Mouse (Mus musculus) thymus, postnatal 25 days (tissue): ENCODE data around the gene Wscd2.
A peak's percentile ranks its signal among the peaks of the same experiment; 100 is the strongest.

Experiments used
- DNase-seq: peaks from one replicate; pipeline ENCODE4 v3.0.0; 2022

Wscd2 gene

DNA sequence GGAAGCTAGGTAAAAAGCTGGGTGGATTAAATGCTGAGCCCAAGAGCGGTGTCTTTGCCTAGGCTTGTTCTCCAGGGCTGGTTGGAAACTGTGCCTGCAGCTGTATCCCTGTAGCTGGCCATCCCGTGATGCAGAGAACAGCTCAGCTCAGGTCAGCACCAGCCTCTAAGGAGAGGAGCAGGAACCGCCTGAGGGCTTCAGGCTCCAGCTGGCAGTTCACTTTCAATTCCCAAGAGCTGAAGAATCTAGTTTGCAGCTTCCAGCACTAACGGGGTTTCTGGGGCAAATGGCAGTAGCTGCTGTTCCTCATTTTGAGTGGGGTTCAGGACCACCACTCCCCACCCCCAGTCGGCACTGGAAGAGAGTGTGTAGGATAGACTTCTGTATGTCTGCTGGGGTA, 51.1 kb downstream of the Wscd2 start:
- DNase-seq: no peak

DNA sequence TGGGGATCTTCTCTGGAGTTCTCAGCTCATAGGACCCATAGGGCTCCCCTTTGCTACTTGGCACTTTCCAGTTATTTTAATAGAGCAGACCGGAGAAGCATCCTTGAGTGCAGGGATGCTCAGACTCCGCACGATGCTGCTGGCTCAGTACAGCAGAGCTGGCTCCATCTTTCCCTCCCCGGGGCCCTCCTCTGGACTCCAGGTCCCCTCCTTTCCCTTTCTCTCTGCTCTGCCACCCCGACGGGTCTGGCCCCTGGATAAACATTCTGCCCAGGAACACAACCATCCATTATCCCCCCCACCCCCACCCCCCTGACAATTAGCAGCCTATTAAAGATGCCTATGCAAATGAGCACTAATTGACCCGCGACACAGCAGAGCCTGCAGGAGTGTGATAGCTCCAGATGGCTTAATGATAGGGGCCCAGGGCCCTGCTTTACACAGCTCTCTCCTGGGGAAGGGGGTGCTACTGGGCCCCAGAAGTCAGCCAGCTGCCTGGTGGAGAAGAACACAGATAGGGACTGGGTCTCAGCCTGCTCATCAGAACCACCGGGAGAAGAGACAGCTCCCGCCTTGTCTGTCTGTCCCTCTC, 52.8 kb downstream of the Wscd2 start:
- no peak for DNase-seq

DNA sequence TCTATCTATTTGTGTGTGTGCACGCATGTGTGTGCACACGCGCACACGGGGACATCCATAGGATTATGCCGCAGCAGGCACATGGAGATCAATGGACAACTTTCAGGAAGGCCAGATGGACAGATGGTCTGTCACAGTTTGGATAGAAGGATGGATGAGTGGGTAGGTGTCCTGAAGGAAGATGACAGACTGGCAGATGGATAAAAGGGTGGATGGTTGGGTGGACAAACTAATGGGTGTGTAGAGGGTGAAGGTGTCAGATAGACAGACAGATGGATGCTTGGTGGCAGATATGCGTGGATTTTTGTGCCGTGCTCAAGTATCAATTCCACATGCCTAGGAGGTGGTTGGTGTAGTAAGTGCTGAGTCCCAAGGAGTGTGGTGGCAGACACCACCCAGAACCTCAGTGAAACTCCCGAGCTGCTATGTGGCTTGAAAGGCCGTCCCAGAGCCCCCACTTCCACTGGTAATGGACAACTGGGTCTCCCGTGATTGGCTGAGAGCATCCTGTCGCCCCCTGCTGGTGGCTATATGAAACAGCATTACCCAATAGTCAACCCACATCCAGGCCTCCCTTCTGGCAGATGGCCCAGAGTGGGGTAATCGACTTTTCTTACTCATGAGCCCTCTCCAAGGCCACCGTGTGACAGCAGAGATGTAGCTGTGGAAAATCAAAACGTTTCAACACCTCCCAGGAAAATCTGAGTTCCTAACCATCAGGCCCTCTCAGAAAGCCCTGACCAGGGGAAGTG, 58.0 kb downstream of the Wscd2 start:
- peak; percentile 14 for DNase-seq

DNA sequence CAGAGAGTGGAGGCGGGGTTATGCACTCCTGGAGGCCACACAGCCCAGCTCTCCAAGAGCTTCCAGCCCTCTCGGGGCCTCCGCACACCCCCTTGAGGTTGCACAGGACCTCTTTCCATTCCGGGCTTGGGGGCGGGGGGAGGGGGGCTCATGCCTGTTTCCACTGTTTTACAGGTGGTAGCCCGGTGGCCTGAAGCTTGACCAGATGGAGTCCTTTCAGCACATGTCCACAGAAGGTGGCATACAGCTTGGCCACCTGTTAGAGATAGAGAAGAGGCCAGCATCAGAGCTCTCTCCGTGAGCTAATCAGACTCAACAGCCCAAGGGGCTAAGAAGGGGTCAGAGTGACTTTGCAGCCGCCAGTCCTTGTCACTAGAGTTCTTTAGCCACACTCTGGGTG, 60.1 kb downstream of the Wscd2 start:
- DNase-seq: no peak

GRCm38 (mm10) chr5:113550759-113551158, 60.6 kb downstream of the Wscd2 start:
- DNase-seq: no peak

DNA sequence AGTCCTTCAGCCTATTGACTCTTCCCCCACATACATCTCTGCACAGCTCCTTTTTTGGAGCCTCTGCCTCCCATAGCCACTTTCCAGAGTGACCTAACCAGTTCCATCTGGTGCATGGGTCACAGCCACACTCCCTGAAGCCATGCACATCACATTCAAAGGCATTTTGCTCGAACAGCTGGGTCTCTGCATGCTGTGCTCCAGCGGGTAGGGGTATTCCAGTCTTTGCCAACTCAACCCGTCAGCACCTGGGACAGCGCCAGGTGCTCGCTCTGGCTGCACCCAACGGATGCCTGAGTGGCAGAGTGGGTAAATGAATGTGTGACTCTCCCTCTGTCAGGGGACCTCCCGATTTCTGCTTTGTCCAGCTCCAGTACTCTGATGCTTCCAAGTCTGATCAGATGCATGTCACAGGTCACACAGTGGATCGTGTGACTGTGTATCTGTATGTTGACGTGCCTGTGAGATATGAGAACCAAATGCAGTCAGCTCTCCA, 63.3 kb downstream of the Wscd2 start:
- no peak for DNase-seq

DNA sequence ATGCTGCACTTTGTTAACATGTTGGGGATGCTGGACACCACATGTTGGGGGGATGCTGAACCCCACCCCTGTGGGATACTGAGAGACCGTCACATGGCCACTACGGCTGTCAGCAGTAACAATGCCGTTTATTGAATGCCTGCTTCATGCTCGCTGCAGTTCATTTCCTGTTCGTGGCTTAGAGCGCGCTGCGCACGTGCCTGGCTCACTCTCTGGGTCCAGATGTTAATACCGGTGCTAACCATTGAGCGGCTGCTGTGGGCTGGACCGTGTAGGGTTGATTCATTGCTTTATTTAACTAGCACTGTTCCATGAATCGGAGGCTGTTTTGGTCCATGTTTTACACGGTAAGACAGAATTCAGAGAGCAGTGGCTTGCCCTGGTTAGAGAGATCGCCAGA, 64.0 kb downstream of the Wscd2 start:
- DNase-seq: no peak

- no peak for DNase-seq
These were observed 64.4 kb downstream of the Wscd2 start for GRCm38 (mm10) chr5:113554571-113554970.

DNA sequence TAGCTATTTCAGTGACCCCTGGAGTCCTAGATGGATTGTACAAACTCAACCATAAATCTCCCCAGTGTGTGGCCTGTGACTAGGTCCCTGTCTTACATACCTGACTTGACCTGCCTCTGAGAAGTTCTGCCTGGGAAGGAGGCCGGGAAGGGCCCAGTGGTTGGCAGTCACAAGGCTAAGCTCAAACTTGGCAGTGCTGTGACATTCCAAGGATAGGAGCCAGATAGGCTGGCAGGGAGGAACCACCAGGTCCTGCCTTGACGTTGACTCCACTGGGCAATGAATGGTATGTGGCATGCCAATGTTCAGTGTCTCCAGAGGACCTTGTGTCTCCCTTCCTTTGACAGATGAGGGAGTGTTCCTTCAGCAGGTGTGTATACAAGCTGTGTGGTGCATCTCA, 65.6 kb downstream of the Wscd2 start:
- no peak for DNase-seq

DNA sequence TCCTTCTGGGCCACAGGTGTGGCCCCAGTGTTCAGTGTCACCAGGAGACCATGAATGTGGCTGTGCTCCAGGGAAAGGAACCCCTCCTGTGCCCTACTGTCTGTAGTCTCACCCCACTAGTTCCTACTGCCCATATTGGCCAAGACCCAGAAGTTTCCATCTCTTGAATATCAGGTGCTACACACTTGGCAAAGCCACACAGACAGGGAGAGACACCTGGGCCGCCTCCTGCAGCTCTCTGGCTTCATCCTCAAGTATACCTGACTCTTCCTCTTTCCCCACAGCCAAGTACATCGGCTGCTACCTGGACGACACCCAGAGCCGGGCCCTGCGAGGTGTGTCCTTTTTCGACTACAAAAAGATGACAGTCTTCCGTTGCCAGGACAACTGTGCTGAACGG, 67.9 kb downstream of the Wscd2 start:
- DNase-seq: no peak

- no peak for DNase-seq
These were observed 69.5 kb downstream of the Wscd2 start for GRCm38 (mm10) chr5:113559627-113560026.

- DNase-seq: no peak
These were observed 74.3 kb downstream of the Wscd2 start for GRCm38 (mm10) chr5:113564463-113564862.

DNA sequence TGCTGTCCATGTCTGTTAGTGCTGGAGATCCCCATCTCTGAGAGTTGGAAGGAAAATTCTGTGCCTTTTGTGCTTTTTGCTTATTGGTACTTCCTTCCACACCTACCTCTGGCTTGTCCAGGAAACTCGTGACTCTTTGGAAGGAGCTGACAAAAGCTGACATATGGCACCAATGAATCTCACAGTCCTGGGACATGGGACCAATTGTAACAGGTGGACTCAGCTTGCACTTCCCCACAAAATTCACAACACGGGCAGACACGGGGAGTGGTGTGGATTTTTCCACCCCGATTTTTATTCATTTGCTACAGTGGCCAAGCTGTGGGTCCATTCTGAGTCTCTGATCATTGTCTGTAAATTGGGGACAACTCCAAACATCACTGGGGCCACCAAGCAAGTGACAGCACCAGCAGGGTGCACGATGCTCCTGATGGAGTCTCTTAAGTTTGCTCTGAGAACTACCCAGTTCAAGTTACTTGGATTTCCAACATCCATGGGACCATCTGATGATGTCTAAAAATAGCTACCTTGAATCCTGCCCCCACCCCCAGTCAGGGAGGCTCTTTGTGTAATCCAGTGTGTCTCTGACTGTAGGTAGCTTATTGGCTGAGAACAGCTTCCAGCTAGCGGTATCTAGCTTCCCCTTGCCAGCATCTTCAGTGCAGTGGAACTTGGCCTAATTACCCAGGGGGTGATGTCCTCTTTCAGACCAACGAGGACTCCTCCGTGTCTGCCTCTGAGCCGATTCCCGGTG, 75.1 kb downstream of the Wscd2 start:
- no peak for DNase-seq

GRCm38 (mm10) chr5:113565858-113566257, 75.7 kb downstream of the Wscd2 start:
- no peak for DNase-seq

DNA sequence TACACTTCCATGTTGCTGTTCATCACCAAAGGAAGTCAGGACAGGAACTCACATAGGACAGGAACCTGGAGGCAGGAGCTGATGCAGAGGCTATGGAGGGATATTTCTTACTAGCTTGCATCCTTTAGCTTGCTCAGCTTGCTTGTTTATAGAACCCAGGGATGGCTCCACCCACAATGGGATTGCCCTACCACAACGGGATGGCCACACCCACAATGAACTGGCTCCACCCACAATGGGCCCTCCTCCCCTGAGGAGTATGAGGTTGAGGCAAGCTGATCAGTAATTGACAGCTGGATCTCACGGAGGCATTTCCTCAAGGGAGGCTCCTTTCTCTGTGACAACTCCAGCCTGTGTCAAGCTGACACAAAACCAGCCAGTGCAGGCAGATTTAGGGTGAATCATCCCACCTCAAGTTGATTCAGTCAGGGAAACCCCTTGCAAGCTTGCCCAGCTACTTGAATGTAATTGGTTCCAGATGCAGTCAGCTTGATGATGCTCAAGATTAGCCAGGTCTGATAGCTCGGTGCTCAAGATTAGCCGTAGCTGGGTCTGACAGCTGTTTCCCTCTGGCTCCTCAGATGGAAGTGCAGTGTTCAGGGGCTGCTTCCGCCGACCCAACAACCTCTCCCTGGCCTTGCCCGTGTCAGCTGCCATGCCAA, 80.1 kb downstream of the Wscd2 start:
- no peak for DNase-seq

DNA sequence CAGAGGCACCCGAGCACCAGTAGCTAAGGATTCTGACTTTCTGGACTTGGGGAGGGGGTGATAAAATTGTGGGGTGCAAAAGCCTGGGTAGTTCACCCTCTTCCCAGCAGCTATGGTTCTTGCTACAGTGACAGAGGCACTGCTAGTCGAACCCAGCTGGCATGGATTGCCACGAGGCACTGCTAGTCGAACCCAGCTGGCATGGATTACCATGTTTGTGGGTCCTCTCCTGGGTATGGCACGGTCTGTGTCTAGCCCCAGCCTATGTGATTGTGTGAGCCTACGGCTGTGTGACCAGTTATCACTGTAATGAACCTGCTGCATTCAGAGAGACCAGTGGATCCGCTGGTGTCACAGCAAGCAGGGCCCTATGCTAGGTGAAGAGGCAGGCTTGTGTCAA, 87.4 kb downstream of the Wscd2 start:
- no peak for DNase-seq

GRCm38 (mm10) chr5:113578428-113578827, 88.3 kb downstream of the Wscd2 start:
- no peak for DNase-seq

DNA sequence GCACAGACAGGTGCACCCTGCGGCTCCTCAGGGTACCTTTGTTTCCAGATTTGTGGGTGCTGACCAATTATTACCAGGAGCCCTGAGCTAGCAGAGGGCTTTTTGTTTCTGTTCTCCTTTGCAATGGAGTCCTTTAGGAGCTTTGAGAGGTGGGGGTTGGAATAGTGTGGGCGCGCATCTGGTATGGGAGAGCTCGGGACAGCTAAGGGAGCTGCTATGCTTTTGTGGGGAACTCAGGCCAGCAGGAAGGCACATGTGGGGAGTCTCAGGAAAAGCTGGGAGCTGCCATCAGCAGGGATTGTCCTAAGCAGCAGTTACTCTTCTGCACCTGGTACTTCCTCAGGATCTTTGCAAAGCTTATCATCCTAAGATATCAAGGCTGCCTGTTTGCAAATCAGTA, 89.0 kb downstream of the Wscd2 start:
- no peak for DNase-seq

- DNase-seq: no peak
These were observed 90.1 kb downstream of the Wscd2 start for GRCm38 (mm10) chr5:113580248-113580647.

DNA sequence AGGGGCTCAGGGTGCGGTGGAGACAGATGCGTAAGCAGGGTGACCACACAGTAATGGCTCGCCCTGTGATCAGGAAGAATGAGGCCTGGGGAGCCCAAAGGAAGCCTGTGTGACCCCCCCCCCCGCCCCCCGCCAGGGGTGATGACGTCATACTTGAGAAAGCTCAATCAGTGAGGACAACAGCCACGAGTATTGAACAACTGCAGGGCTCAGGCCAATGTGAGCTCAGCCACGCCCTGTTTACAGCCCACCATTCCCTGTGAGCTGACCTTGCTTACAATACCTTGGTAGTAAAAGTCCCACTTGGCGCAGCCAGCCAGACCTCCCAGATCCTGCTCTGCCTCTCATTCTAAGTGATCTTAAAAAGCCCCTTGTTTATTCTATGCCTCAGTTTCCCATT, 90.7 kb downstream of the Wscd2 start:
- DNase-seq: no peak

DNA sequence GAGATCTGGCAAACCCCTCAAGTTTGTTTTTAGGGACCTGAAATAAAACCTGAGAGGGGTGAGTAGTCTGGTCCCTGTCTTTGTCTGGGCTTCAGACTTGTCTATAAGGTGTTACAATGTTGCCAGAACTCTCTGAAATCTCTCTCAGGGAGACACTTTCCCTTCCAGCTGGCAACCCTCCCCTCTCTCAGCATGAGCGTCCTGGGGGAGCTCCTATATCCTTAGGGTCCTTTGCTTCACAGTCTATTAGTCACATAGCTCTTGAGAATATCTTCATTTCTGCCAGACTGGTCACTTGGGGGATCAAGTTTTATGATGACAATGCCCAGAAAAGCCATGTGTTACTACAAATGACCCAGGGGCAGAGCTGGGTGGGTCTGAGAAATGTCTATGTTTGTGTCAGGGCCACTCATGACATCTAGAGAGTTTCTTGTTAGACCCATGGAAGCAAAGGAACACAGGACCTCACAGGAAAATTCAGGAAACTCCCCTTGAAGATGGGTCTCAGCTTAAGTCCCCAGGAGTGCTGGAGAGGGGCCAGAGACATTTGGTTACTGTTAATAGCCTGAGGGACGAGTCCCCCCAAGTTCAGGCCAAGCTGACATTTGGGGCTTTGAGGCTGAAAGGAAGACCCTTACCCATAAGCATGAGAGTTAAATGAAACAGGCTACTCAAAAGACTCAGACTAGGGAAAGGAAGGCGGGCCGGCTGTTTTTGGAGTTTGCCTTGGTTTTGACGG, 93.5 kb downstream of the Wscd2 start:
- DNase-seq: no peak

GRCm38 (mm10) chr5:113584439-113584838, 94.3 kb downstream of the Wscd2 start:
- DNase-seq: no peak
